Mouse (Mus musculus) stomach, postnatal 0 days (tissue): ENCODE data around the gene Aqr. TPM values are rescaled to one million over a fixed set of nuclear protein-coding genes. Genes with fewer than 3 reads are reported as not detected.

ENCODE experiments used
- ATAC-seq: fragments of 200-750 bp; cut with Nextera tagmentation; 2 replicates; pipeline ENCODE4 v1.8.0; 2017; ENCODE audit not compliant: low FRiP score, low TSS enrichment
- DNase-seq: peaks from one replicate; pipeline ENCODE4 v3.0.0-alpha.2; 2016; ENCODE audit warnings: low spot score
- H3K27ac ChIP-seq: fragments of 300-500 bp; sonication (generic); replicated peaks from 2 replicates; pipeline ENCODE4 v1.5.1; 2014; ENCODE audit warnings: mild to moderate bottlenecking, control low read depth
- H3K27me3 ChIP-seq: fragments of 300-500 bp; sonication (generic); 2 replicates; pipeline ENCODE4 v1.6.1; 2014; ENCODE audit warnings: low read length; ENCODE audit not compliant: control insufficient read depth, insufficient read depth
- H3K36me3 ChIP-seq: fragments of 300-500 bp; sonication (generic); 2 replicates; pipeline ENCODE4 v1.6.1; 2014; ENCODE audit warnings: low read length, mixed read lengths; ENCODE audit not compliant: control insufficient read depth, insufficient read depth
- H3K4me1 ChIP-seq: fragments of 300-500 bp; sonication (generic); replicated peaks from 2 replicates; pipeline ENCODE4 v1.6.1; 2014; ENCODE audit warnings: antibody characterized with exemption; ENCODE audit not compliant: control insufficient read depth, insufficient read depth
- H3K4me2 ChIP-seq: fragments of 300-500 bp; sonication (generic); replicated peaks from 2 replicates; pipeline ENCODE4 v1.6.1; 2014; ENCODE audit warnings: low read depth, mild to moderate bottlenecking, control low read depth, moderate library complexity
- H3K4me3 ChIP-seq: fragments of 300-500 bp; sonication (generic); 2 replicates; pipeline ENCODE4 v1.5.1; 2014; ENCODE audit warnings: low read depth, low read length, control low read depth
- H3K9ac ChIP-seq: fragments of 300-500 bp; sonication (generic); 2 replicates; pipeline ENCODE4 v1.6.1; 2014; ENCODE audit warnings: mild to moderate bottlenecking, low read length, control low read depth, mixed read lengths
- H3K9me3 ChIP-seq: fragments of 300-500 bp; sonication (generic); 2 replicates; pipeline ENCODE4 v1.6.1; 2016; ENCODE audit warnings: low read length; ENCODE audit not compliant: control insufficient read depth
- CTCF ChIP-seq: IDR thresholded peaks from 2 replicates; pipeline ENCODE4 v1.5.1; 2016; ENCODE audit warnings: antibody characterized with exemption, low read depth, mild to moderate bottlenecking, moderate library complexity
- EP300 ChIP-seq: optimal IDR thresholded peaks from 2 replicates; pipeline ENCODE3; 2016; ENCODE audit warnings: antibody characterized with exemption
- WGBS: fragments of 180-500 bp; shearing (Covaris S2); extraction: QIAGEN DNeasy Blood & Tissue Kit; methylation state at CpG from one replicate; pipeline ENCODE4 v1.1.7; 2014; 5-methylcytosine and 5-hydroxymethylcytosine counted together
- polyA plus RNA-seq: library from polyadenylated mRNA; unstranded; fragments of >200 nt; fragmentation: Nextera tagmentation; extraction: Ambion mirVana; gene quantifications from 2 replicates; pipeline ENCODE4 v1.2.1, GENCODE M21; 2015

Aqr gene
- polyA plus RNA-seq, 1 experiment from 2014 or later: 21.4 TPM

DNA sequence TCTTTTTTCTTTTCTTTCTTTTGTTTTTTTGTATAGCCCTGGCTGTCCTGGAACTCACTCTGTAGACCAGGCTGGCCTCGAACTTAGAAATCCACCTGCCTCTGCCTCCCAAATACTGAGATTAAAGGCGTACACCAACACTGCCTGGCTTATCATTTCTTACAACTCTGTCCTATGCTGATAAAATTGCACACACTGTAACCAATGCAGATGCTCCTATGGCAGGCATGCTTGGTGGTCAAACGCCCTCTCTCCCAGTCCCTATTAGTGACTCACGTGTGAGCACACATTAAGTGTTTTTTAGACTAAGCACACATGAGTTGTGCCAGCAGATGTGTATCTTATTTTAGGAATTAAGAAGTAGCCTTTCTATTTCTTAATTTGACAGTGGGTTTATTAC lies 53.5 kb downstream of the Aqr start:
- H3K4me1 ChIP-seq: no peaks in the 10 kb centered on the region
- no peak for ATAC-seq
- H3K27ac ChIP-seq: no peak overlapping the region
- H3K4me2 ChIP-seq: no peak overlapping the region
- no peak for DNase-seq
- H3K36me3 ChIP-seq: peaks cover 8% of the 10 kb centered on the region; the same call in 1 of the 2 replicates
- H3K27me3 ChIP-seq: no peaks in the 10 kb centered on the region
- H3K9ac ChIP-seq: no peak overlapping the region
- no peak for TF ChIP-seq EP300
- TF ChIP-seq CTCF: no peak
- no peak overlapping the region for H3K4me3 ChIP-seq
- no peaks in the 10 kb centered on the region for H3K9me3 ChIP-seq
- 91% methylated on average over 4 of the region's 4 CpGs for WGBS

DNA sequence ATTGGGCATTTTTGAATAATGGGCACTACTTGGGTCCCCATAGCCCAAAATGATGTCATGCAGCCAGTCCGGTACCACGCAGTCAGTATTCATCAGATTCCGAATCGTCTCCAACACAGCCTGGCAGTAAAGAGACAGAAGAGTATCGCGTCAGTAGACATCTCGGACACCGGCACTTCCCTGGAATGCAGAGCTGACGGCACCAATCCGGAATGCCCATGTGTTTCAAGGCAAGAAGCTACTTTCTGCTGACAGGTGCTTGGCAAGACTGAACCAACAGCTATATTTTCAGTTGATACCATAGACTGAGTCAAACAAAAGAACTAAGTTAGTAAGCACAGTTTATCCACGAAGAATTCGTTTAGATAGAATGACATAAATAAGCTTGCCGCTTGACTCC lies 56.2 kb downstream of the Aqr start:
- Histone ChIP-seq H3K36me3 (peaks cover 7% of the 10 kb centered on the region), H3K9ac (no peak overlapping the region), H3K4me1 (no peaks in the 10 kb centered on the region), H3K9me3 (no peaks in the 10 kb centered on the region), H3K4me2 (no peak overlapping the region), H3K27me3 (no peaks in the 10 kb centered on the region), H3K27ac (no peak overlapping the region), H3K4me3 (no peak overlapping the region)
- TF ChIP-seq EP300 (no peak), CTCF (no peak)
- DNase-seq (no peak), ATAC-seq (no peak)
- WGBS: 94% methylated on average over 13 of the region's 13 CpGs

DNA sequence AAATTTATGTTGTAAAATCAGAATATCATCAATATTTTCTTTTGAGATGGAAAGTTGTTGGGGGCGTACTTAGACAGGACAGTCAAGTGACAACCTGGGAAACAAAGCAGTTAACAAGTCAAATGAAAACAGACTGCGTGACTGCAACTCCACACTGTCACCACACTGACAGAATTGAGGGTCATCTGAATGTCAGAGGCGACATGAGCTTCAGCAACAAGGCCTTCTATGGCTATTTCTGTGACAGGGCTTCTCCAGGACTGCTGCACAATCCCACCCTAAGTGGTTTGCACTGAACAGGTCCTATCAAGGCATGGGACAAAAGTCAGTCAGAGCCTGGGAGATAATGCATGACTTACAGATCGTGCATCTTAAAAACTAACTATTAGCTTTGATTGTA lies 63.5 kb downstream of the Aqr start:
- ATAC-seq (no peak), DNase-seq (no peak)
- TF ChIP-seq EP300 (no peak), CTCF (no peak)
- Histone ChIP-seq H3K4me1 (no peaks in the 10 kb centered on the region), H3K27ac (no peak overlapping the region), H3K27me3 (no peaks in the 10 kb centered on the region), H3K36me3 (peaks cover 11% of the 10 kb centered on the region), H3K4me3 (no peak overlapping the region), H3K9ac (no peak overlapping the region), H3K9me3 (no peaks in the 10 kb centered on the region), H3K4me2 (no peak overlapping the region)
- WGBS: 95% methylated on average over 4 of the region's 4 CpGs

DNA sequence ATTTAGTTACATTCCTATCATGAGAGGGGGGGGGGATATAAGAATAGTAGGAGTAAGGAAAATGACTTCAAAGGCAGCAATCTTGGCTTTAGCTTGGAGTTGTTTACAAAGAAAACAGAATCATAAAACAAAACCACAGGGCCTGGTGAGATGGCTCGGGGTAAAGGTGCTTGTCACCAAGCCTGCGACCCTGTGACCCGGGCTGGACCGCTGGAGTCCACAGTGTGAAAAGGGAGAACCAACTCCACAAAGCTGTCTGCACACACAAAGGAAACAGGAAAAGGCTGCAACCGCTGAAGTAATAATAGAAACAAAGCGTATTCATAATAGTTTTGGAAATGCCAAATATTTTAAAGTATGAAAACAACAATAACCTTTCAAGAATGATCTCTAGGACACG lies 67.4 kb downstream of the Aqr start:
- H3K9ac ChIP-seq: no peak overlapping the region
- TF ChIP-seq EP300 (no peak), CTCF (no peak)
- no peaks in the 10 kb centered on the region for H3K4me1 ChIP-seq
- H3K9me3 ChIP-seq: no peaks in the 10 kb centered on the region
- H3K27me3 ChIP-seq: no peaks in the 10 kb centered on the region
- no peak overlapping the region for H3K27ac ChIP-seq
- no peak overlapping the region for H3K4me2 ChIP-seq
- DNase-seq: no peak
- WGBS: 79% methylated on average over 7 of the region's 7 CpGs
- H3K4me3 ChIP-seq: no peak overlapping the region
- H3K36me3 ChIP-seq: peaks cover 10% of the 10 kb centered on the region; the same call in 1 of the 2 replicates
- no peak for ATAC-seq

DNA sequence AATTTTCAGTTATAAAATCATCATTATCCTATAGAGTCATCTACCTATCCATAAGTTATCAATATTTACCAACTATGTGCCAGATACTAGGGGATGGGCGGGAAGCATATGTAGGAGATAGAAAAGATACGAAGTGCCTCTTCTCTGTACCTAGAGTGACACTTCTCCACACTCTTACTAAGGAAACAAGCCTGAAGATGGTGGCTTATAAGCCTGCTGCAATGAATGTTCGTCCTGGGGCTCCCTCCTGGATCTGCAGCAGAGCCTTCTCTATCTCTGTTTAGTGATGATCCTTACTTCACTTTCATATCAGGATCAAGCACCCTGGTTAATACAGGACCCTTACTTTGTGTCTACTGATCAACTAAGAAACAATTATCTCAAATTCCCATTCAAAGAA lies 69.2 kb downstream of the Aqr start:
- Histone ChIP-seq H3K4me3 (no peak overlapping the region), H3K4me1 (no peaks in the 10 kb centered on the region), H3K4me2 (no peak overlapping the region), H3K27me3 (no peaks in the 10 kb centered on the region), H3K36me3 (peaks cover 20% of the 10 kb centered on the region), H3K27ac (no peak overlapping the region), H3K9ac (no peak overlapping the region), H3K9me3 (no peaks in the 10 kb centered on the region)
- DNase-seq (no peak), ATAC-seq (no peak)
- whole genome bisulfite sequencing: 90% methylated on average over 3 of the region's 3 CpGs
- TF ChIP-seq CTCF: no peak
- TF ChIP-seq EP300: no peak

DNA sequence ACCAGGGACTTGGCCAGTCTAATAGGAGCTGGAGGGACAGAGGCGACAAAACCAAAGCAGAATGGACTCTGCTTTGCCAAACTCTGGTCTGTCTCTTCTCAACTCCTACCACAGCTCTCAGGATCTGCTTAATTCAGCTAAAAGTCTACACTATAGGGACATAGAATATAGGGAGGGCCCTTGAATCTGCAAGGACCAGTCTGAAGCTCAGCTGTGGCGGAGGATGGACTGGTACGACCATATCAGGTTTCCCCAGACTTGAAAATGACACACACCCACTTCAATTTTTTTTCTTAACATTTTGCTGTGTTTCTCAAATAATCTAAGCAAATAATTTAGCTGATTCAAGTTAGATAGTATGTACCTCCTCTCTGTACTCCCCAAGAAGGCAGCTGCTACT lies 69.6 kb downstream of the Aqr start:
- TF ChIP-seq EP300 (no peak), CTCF (no peak)
- no peaks in the 10 kb centered on the region for H3K9me3 ChIP-seq
- no peak for ATAC-seq
- H3K4me3 ChIP-seq: no peak overlapping the region
- no peak overlapping the region for H3K4me2 ChIP-seq
- DNase-seq: no peak
- 93% methylated on average over 3 of the region's 3 CpGs for WGBS
- peaks cover 23% of the 10 kb centered on the region for H3K36me3 ChIP-seq
- no peak overlapping the region for H3K9ac ChIP-seq
- no peaks in the 10 kb centered on the region for H3K27me3 ChIP-seq
- no peaks in the 10 kb centered on the region for H3K4me1 ChIP-seq
- H3K27ac ChIP-seq: no peak overlapping the region
